Mouse (Mus musculus) kidney, postnatal 25 days (tissue): ENCODE results near the gene Olfr1219.

Experiments
- DNase-seq, 2 experiments: peaks; one replicate each; pipeline ENCODE4 v3.0.0; 2021; ENCODE audit warnings: mixed read lengths in 2 of 2

The Olfr1219 gene

DNA sequence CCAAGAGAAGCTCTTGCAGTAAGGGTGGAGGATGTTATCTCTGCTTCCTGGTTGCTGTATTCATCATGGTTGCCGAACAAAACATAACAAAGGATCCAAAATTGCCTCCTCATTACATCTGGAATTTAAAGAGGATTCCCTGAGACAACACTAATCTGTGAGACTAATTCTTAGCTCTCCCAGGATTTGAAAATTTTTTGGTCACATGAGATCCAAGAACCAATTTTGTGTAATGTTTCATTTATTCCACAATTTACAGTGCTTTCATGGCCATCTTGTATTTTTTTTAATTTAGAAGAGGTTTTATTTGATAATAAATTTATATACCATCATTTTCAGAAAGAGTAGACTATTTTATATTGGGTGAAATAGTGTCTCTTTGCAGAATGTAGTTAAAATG lies at the start of gene Olfr1219:
Gene Olfr1219, minus strand, starts transcription at position 101 of the 400 bp plus-strand sequence.
- no peak for DNase-seq

DNA sequence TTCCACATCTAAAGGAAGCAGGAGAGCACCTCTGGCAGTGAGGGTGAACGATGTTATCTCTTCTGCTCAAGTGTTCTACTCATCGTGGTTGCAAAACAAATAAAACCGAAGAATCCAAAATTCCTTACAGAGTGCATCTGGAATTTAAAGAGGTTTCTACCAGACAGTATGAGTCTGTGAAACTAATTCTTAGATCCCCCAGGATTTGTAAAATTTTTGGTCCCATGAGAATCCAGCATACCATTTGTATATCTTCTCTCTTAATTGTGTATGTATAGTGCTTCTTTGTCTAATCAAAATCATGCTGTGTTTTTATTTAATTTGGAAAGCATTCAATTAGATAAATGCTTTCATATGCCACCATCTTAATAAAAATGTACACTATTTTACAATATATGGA lies 49.6 kb upstream of the Olfr1219 start, which contains the start of gene Olfr1222:
Gene Olfr1222, minus strand, starts transcription at position 101 of the 400 bp plus-strand sequence.
- DNase-seq, result no peak

DNA sequence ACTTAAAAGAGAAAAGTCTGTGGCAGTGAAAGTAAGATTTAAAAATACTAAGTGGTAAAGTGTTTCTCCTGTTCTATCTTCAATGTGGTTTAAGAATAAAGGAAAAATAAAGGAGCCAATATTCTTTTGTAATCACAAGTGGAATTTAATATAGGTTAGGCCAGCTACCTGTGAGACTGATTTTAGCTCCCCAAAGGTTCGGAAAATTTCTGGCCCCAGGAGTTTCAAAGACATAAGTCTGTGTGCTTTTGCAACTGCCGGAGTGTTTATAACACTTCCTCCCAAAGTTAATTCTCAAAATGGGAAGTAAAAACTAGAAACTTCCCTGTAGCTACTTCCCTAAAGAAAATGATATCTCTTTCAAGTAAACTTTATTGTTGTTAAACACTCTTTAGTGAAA lies 33.9 kb upstream of the Olfr1219 start, which contains the start of gene Olfr1221:
Gene Olfr1221, minus strand, starts transcription at position 101 of the 400 bp plus-strand sequence.
- DNase-seq, result no peak

DNA sequence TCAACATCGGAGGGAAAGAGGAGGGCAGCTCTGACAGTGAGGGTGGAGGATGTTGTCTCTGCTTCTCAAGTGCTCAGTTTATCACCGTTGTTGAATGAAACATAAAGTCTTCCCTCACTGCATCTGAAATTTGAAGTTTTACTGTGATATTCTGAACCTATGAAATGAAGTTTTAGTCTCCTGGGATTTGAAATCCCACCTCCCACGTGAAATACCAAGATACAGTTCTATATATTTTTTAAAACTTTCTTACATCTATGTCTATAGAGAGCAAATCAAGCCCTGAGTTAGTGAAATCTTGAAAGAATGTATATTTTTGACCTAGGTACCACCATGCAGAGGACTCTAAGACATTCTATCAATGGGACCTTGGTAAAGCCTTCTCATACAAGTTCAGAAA lies 23.4 kb upstream of the Olfr1219 start, which contains the start of gene Olfr1220:
Gene Olfr1220, minus strand, starts transcription at position 101 of the 400 bp plus-strand sequence.
- no peak for DNase-seq

DNA sequence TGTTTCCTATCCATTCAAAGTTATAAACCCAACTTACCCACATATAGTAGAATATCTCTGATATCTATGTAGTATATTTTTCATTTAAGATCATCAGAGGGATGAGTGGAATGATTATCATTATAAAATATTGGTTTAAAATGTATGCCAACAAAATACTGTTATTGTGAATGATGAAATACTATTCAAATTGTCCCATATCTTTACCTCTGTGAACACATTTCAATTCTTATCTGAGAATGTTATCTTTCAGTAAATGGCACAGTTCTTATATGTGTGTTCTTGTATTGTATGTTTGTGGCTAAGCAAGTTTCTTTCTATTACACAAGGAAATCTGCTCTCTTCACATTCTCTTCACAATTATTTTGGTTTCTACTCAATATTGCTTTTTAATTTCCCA lies 22.3 kb upstream of the Olfr1219 start:
- no peak for DNase-seq

- no peak for DNase-seq
Observed at GRCm38 (mm10) chr2:89093848-89094247, 10.5 kb upstream of the Olfr1219 start.

DNA sequence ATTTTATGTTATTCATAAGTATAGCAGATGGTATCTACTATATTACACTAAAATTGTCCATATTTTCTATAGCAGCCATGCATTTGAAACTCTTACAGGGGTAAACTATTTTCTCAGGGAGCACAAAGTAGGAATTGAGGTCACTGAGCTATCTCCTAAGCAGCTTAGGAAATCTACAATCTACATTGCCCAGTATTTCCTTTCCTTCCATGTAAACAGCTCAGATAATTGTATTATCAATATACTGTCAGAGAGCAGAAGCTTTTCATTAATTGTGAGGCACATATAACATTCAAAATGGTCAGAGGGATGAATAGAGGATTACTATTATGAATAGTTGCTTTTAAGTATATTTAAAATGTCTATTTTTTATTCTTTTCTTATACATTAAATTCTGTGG lies 1.8 kb downstream of the Olfr1219 start:
- DNase-seq, result no peak

GRCm38 (mm10) chr2:89061087-89061486 lies 22.2 kb downstream of the Olfr1219 start, which contains the start of gene Olfr1218:
Gene Olfr1218 (minus strand): TSS chr2:89061187.
- no peak for DNase-seq

DNA sequence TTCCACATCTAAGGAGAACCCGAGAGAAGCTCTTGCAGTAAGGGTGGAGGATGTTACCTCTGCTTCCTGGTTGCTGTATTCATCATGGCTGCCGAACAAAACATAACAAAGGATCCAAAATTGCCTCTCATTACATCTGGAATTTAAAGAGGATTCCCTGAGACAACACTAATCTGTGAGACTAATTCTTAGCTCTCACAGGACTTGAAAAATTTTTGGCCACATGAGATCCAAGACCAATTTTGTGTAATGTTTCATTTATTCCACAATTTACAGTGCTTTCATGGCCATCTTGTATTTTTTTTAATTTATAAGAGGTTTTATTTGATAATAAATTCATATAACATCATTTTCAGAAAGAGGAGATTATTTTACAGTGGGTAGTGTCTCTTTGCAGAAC lies 51.3 kb downstream of the Olfr1219 start, which contains the start of gene Olfr1217:
Gene Olfr1217, minus strand, starts transcription at position 101 of the 400 bp plus-strand sequence.
- no peak for DNase-seq
